Mouse (Mus musculus): ENCODE measurements around the gene Rpl3l. TPM values are rescaled to one million over a fixed set of nuclear protein-coding genes. Genes with fewer than 3 reads are reported as not detected.
A peak's percentile ranks its signal among the peaks of the same experiment; 100 is the strongest.

Gene Rpl3l
- total and polyA plus RNA-seq, 3 experiments = 0.12 to 0.24 TPM; not detected in 1

DNA sequence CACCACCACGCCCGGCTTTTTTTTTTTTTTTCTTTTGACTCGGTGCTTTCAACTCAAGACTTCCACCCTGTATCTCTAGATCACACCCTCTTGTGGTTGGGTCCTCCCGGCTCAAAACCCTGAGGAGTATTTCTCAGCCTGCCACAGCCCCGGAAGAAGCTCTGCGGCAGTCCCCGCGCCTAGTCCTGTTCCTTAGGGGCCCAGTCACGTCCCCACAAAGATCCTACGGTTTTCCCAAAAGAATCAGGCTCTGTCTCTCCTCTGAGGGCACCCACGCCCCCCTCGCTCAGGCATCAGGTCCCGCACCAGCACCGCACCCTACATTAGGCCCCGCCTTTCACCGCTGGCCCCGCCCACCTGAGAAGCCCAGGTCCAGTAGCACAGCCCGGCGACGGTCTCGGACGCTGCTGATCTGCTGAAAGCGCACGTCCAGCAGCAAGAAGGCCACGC is 40.4 kb upstream of the Rpl3l start (continued):
- TF ChIP-seq POLR2A (IDR thresholded peaks at IDR 0.05; ENCODE audit: control insufficient read depth in 1 of 2, insufficient read depth in 1 of 2, low read depth in 1 of 2, low read length in 2 of 2, poor library complexity in 1 of 2) = peak in 1 of 2 experiments; percentile 43; a peak in 1 of 4 replicates

DNA sequence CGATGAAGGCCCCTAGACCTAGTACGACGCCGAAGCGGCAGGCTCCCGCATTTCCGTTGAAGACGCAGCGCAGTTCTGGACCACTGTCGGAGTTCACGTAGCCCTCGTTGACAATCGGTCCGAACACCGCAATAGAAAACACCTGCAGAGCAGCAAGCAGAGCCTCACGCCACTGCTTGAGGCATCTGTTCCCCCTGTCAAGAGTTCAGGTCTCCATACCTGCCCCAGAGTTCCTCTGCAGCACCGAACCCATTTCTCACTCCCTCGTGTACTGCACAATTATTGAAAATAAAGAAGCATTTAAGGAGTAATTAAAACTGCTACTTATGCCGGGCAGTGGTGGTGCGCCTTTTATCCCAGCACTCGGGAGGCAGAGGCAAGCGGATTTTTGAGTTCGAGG is 40.0 kb upstream of the Rpl3l start:
- H3K27me3 ChIP-seq (ENCODE audit: control insufficient read depth in 1 of 2, insufficient read depth in 2 of 2, low read length in 2 of 2) = no peaks in the 10 kb centered on the region
- peak overlapping the region; percentile 57 for H3K9ac ChIP-seq (ENCODE audit: control insufficient read depth, low read depth, low read length, poor library complexity, severe bottlenecking)

DNA sequence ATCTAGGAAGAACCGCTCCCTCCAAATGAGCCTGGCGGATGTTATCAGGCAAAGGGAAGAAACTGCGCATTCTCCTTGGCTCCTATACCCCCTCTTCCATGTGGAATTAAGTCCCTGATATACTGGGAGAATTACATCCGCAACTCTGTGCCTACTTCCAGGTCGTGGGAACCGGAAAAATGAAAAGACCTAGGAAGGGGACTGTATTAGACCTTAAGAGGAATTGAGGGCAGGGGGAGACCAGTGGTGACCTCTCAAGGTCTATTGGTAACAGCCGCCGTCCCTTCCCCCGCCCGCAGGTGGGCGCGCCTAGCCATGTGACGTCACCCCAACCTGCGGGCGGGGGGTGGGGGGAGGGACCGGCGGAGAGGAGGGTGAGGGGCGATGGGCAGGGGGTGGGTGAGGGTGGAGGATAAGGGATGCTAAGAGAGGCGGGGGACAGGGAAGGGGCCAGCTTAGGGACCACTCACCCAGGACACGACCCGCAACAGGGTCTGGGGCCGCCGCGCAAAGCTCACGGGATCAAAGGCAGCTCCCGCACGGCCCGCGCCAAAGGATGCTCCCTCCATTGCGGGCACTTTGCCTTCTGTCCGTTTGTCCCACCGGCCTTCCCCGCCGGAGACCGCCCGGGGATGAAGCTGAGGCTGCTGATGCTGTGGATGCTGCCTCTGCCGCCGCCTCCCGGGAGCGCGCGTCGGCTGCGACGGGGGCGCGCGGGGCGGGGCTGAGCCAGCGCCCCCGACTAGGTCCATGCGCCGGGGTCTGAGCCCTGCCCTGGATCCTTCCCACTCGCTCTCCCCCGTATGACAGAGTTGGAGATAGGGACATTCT is 38.2 kb upstream of the Rpl3l start, which contains the start of gene Syngr3:
TSS of gene Syngr3 (minus strand) at position 705 of the 831 bp plus-strand sequence.
- Histone ChIP-seq H3K4me3 (ENCODE audit: control insufficient read depth in 1 of 2, insufficient read depth in 1 of 2, low read depth in 2 of 2, low read length in 2 of 2) (no peak within 1 kb of the TSS), H3K9ac (ENCODE audit: control insufficient read depth, low read depth, low read length, poor library complexity, severe bottlenecking) (no peak within 1 kb of the TSS), H3K27me3 (ENCODE audit: control insufficient read depth in 1 of 2, insufficient read depth in 2 of 2, low read length in 2 of 2) (no peaks in the 10 kb centered on the region), H3K36me3 (ENCODE audit: control insufficient read depth in 1 of 2, insufficient read depth in 2 of 2, low read length in 2 of 2) (peaks cover 0 to 3% of the 10 kb centered on the region in 2 experiments; a peak in 1 of 4 replicates), H3K27ac (ENCODE audit: control insufficient read depth, low read depth, low read length) (no peak within 1 kb of the TSS), H3K79me2 (ENCODE audit: control insufficient read depth, insufficient read depth, low read length, poor library complexity) (no peaks in the 10 kb centered on the region), H3K9me3 (replicated peaks; ENCODE audit: insufficient read depth, low read length) (no peaks in the 10 kb centered on the region), H3K4me1 (ENCODE audit: control insufficient read depth in 1 of 2, insufficient read depth in 2 of 2, low read length in 2 of 2) (peaks cover 0 to 16% of the 10 kb centered on the region in 2 experiments; a peak in 3 of 4 replicates)
- TF ChIP-seq MAX (IDR thresholded peaks at IDR 0.05; ENCODE audit: low read length) (no peak), ZKSCAN1 (IDR thresholded peaks at IDR 0.05; ENCODE audit: low read depth, low read length) (no peak), ZC3H11A (IDR thresholded peaks at IDR 0.05; ENCODE audit: low read depth, low read length) (no peak), MEF2A (IDR thresholded peaks at IDR 0.05; ENCODE audit: extremely low read depth, insufficient replicate concordance, low read depth, low read length, poor library complexity, severe bottlenecking) (no peak), MAZ (IDR thresholded peaks at IDR 0.05; ENCODE audit: low read depth, low read length) (no peak), ZMIZ1 (IDR thresholded peaks at IDR 0.05; ENCODE audit: low read depth, low read length) (no peak), ELF1 (IDR thresholded peaks at IDR 0.05; ENCODE audit: low read depth, low read length) (no peak), KAT2A (conservative IDR thresholded peaks at IDR 0.05; ENCODE audit: low read depth, low read length) (no peak), USF1 (IDR thresholded peaks at IDR 0.05; ENCODE audit: low read depth, low read length) (no peak), POLR2A (IDR thresholded peaks at IDR 0.05; ENCODE audit: control insufficient read depth in 1 of 2, insufficient read depth in 1 of 2, low read depth in 1 of 2, low read length in 2 of 2, poor library complexity in 1 of 2) (no peak), GABPA (IDR thresholded peaks at IDR 0.05; ENCODE audit: low read depth, low read length) (no peak), RCOR1 (IDR thresholded peaks at IDR 0.05; ENCODE audit: low read depth, low read length) (no peak), TAL1 (IDR thresholded peaks at IDR 0.05; ENCODE audit: low read length) (no peak), USF2 (IDR thresholded peaks at IDR 0.05; ENCODE audit: borderline replicate concordance in 1 of 2, insufficient read depth in 1 of 2, low read depth in 1 of 2, low read length in 2 of 2) (no peak), MAFK (IDR thresholded peaks at IDR 0.05; ENCODE audit: borderline replicate concordance, low read depth, low read length) (no peak), TBP (IDR thresholded peaks at IDR 0.05; ENCODE audit: low read depth, low read length) (no peak), CHD2 (IDR thresholded peaks at IDR 0.05; ENCODE audit: low read length) (no peak), SIN3A (IDR thresholded peaks at IDR 0.05; ENCODE audit: low read length) (no peak), GATA1 (IDR thresholded peaks at IDR 0.05; ENCODE audit: low read depth, low read length) (no peak)
- no peak for DNase-seq (ENCODE audit: low read depth, low spot score)

More for the DNA sequence above, 40.0 kb upstream of the Rpl3l start:
- H3K27ac ChIP-seq (ENCODE audit: control insufficient read depth, low read depth, low read length) = peak overlapping the region; percentile 71
- DNase-seq (ENCODE audit: low read depth, low spot score) = no peak
- H3K79me2 ChIP-seq (ENCODE audit: control insufficient read depth, insufficient read depth, low read length, poor library complexity) = no peaks in the 10 kb centered on the region
- peak overlapping the region; percentile 61 to 64 for H3K4me3 ChIP-seq (ENCODE audit: control insufficient read depth in 1 of 2, insufficient read depth in 1 of 2, low read depth in 2 of 2, low read length in 2 of 2)
- peaks cover 0 to 12% of the 10 kb centered on the region in 2 experiments; a peak in 3 of 4 replicates for H3K4me1 ChIP-seq (ENCODE audit: control insufficient read depth in 1 of 2, insufficient read depth in 2 of 2, low read length in 2 of 2)
- H3K9me3 ChIP-seq (replicated peaks; ENCODE audit: insufficient read depth, low read length) = no peaks in the 10 kb centered on the region
- H3K36me3 ChIP-seq (ENCODE audit: control insufficient read depth in 1 of 2, insufficient read depth in 2 of 2, low read length in 2 of 2) = peaks cover 0 to 3% of the 10 kb centered on the region in 2 experiments; a peak in 1 of 4 replicates
- no peak for TF ChIP-seq ETS1 (IDR thresholded peaks at IDR 0.05; ENCODE audit: low read depth, low read length)
- no peak for TF ChIP-seq MAX (IDR thresholded peaks at IDR 0.05; ENCODE audit: low read length)
- TF ChIP-seq POLR2A (IDR thresholded peaks at IDR 0.05; ENCODE audit: control insufficient read depth in 1 of 2, insufficient read depth in 1 of 2, low read depth in 1 of 2, low read length in 2 of 2, poor library complexity in 1 of 2) = no peak
- TF ChIP-seq ZMIZ1 (IDR thresholded peaks at IDR 0.05; ENCODE audit: low read depth, low read length) = no peak
- TF ChIP-seq KAT2A (conservative IDR thresholded peaks at IDR 0.05; ENCODE audit: low read depth, low read length) = no peak
- no peak for TF ChIP-seq E2F4 (IDR thresholded peaks at IDR 0.05; ENCODE audit: borderline replicate concordance, low read depth, low read length)
- no peak for TF ChIP-seq UBTF (IDR thresholded peaks at IDR 0.05; ENCODE audit: borderline replicate concordance, insufficient read depth, low read depth, low read length)
- TF ChIP-seq MAZ (IDR thresholded peaks at IDR 0.05; ENCODE audit: low read depth, low read length) = no peak
- TF ChIP-seq CHD2 (IDR thresholded peaks at IDR 0.05; ENCODE audit: low read length) = no peak
- TF ChIP-seq GATA1 (IDR thresholded peaks at IDR 0.05; ENCODE audit: low read depth, low read length) = no peak
- no peak for TF ChIP-seq USF1 (IDR thresholded peaks at IDR 0.05; ENCODE audit: low read depth, low read length)
- no peak for TF ChIP-seq CHD1 (IDR thresholded peaks at IDR 0.05; ENCODE audit: low read depth, low read length)
- no peak for TF ChIP-seq MYC (IDR thresholded peaks at IDR 0.05; ENCODE audit: low read depth, low read length)
- TF ChIP-seq HCFC1 (IDR thresholded peaks at IDR 0.05; ENCODE audit: low read depth, low read length) = no peak

All from MEL (cell line).